Mouse (Mus musculus) embryo, embryonic 11 days (tissue): Measurements from ENCODE around the gene Chpf2.

Source experiments
- DNase-seq: peaks from one replicate; pipeline ENCODE4 v3.0.0-alpha.2; 2015

Gene Chpf2

GRCm38 (mm10) chr5:24605321-24605979 lies 18.9 kb downstream of the Chpf2 start:
- DNase-seq: peak; percentile 71

DNA sequence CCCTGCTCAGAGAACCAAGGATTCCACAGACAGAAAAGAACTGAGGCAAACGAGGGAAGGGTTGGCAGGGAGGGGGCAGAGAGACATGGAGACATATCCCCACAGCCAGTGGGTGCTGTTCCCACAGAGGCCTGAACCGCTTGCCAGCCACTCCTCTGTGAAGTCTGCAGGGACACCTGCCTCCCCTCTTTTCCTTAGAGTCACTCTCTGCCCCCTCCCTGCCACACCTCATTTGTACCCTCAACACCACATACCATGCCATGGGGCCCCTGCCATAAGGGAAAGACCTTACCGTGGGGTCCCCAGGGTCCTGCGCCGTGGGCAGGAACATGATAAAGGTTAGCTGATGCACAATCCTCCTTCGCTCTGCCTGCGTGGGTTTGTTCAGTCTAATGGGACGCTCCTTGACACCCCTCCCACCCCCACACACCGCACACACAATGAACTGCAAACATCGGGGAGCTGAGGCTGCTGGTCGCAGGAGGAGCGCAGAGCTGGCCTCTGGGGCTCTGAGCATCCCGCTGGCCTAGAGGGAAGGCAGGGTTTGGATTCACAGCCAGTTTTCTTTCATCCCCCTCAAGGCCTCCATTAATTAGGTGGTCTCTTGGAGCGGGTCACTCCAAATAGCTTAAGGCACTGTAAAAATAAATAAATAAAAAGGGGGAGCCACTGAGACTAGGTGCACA lies 19.6 kb downstream of the Chpf2 start:
- DNase-seq: no peak

DNA sequence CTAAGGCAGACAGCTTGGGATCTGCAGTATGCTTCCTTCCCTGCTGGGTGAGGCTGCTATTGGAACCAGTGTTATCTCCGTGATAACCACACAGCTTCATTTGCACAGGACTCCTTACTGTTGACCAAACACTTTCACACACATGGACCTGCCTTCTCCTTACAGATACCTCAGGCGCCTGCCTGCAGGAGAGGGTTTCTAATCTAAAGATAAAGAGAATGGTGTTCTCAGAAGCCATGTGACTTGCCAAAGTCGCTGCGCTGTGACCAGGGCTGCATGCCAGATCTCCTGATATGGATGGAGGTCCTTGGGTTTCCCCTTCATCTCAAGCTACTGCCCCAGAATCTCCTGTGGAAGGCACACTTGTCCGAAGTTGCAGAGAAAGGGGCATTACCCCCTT lies 22.8 kb downstream of the Chpf2 start:
- no peak for DNase-seq

DNA sequence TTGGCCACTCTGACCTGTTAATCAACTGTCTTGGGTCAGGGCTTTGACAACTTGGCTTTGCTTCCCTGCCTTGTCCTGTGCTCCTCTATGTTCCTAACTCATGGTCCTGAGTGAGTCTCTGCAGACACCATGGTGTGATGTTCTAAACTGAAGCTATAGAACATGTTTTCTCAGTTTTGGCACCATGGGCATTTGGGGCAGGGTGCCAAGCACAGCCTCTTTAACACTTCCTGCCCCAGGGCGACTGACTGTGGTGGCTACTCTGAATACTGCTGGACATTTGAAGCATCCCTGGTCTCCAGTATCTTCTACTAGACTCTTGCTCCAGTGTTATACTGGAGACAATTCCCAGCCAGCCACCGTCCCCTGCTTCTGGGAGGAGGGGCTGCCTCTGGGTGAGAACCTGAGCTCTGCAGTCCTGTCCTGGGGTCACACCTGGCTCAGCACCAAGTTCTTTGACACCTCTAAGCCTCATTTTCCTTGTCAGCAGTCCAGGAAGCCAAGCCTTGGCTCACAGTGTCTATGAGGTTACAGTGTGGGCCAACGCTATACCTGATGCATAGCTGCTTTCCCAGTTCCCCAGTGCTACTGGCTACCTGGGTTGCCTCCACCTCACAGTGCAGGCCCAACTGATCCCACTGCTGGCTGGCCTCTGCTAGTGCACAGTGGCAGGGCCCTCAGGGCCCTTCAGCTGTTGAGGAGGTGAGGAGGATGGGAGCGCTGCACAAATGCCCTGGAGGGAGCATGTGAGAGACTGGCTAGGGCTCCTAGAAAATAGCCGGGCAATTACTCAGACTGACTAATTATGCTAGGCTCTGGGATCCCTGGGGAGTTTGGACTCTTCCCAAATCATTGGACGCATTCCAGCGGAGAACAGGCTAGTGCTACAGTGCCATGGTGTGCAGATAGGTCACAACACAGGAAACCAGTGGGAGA lies 25.1 kb downstream of the Chpf2 start:
- no peak for DNase-seq

DNA sequence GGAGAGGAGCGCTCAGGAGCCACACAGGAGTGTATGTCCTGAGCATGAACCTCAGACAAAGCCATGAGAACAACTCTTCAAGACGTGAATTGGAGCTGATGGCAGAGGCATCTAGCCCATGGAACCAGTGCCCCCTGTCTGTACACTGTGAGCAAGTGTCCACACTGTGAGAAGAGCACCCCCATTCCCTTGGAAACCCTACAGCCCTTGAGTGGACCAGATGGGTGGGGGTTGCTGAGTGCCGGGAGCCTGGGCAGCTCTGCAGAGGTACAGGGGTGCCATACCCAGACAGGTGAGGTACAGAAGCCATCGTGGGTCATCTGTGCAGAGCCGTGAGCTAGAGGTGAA lies 25.7 kb downstream of the Chpf2 start:
- no peak for DNase-seq

GRCm38 (mm10) chr5:24615097-24615496 lies 28.6 kb downstream of the Chpf2 start:
- DNase-seq: no peak

DNA sequence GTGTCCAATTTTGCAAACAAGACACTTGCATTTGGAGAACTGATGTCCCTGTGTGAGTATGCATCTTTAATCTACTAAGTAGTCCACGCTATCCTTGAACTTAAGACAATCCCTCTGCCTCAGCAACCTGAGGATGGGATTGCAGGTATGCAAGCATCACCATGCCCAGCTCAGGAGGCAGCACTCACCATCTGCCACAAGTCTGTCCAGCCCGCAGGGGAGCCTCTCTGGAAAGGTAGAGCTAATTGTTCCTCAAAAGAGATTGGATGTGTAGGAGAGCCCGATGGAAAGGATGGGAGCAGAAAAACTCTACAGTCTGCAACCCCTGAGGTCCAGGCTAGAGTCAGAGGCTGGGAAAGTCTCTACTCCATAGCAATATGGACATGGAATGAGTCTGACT lies 32.4 kb downstream of the Chpf2 start:
- DNase-seq: no peak

GRCm38 (mm10) chr5:24620116-24620515 lies 33.6 kb downstream of the Chpf2 start:
- DNase-seq: no peak

- DNase-seq: no peak
Observed at GRCm38 (mm10) chr5:24620626-24621025, 34.1 kb downstream of the Chpf2 start.

DNA sequence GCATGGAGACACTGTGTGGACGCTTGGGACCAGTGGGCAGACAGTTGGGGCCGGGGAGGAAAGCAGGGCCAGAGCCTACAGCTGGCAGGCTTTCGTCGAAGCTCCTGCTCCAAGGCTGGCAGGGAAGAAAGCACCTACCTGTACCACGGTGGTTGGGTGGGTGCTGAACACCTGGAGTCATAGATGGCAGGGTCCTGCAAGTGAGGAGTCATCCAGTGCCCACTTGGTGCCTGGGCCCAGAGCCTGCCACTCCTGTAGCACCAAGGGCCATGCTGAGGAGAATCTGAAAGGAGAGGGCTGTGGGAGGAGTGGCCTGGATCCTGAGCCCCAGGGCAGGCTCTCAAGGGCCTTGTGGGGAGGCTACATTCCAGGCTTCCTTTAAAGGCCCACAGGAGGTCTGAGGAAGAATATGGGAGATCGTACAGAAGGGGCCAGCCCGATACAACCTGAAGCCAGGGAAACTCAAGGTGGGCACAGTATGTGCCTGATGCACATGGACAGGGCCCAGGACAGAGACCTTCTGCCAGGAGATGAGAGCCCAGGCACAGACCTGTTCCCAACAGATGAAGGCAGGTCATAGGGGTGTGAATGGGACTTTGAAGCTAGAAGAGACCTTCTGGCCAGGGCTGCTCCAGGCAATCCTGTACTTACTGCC lies 36.0 kb downstream of the Chpf2 start:
- no peak for DNase-seq

DNA sequence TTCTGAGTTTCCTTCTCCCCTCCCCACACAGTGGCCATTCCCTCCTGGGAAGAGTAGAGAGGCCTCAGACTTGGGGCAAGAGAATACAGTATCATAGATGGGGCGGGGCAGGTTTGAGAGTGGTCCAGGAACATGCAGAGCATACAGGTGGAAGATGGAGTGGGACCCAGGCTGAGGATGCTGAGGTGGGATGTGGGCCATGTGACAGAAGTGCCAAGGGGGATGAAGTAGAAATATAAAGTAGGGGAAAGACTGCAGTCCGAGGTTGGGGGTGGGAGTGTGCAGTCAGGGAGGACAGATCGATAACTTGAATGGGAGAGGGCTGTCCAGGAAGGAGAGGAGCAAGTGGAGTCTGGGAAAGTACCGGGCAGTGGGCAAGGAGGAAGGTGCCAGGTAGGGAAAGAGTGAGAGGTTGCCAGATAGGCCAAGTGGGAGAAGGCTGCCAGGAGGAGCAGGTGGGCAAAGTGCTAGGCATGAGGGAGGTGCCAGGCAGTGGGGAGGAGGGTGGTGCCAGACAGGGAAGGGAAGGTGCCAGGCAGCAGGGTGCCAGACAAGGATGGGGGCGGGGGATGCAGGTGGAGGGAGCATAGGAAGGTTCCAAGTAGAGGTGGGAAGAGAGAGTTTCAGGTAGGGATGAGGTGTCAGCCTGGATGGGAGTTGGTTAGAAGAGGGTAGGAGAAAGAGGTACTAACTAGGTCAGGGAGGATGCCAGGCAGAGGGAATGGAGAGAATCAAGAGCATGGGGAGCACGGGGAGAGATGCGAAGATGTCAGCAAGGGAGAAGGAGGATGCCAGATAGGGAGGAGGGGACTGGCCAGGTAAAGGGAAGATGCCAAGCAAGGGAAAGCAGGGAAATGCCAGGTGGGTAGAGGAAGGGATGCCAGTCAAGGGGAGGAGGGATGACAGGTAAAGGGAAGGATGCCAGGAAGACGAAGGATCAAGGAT lies 36.8 kb downstream of the Chpf2 start:
- no peak for DNase-seq

GRCm38 (mm10) chr5:24623986-24624821 lies 37.7 kb downstream of the Chpf2 start, which contains the start of gene Smarcd3:
Smarcd3 (minus strand) TSS chr5:24624411.
- DNase-seq: peak; percentile 87

GRCm38 (mm10) chr5:24624822-24625120 lies 38.2 kb downstream of the Chpf2 start:
- no peak for DNase-seq

DNA sequence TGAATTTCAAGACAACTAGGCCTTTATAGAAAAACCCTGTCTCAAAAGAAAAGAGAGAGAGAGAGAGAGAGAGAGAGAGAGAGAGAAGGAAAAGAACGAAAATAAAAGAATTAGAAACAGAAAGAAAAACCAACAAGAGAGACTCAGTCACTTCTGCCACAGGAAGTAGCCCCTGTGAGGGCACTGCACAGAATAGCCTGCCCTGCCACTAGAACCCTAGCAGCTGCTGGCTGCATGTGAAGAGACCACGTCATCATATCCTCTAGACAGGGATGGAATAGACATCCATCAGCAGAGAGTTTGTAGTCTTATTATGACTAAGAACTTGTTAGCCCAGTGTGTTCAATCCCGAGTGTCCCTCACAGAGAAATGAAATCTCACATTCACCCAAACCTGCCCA lies 43.2 kb downstream of the Chpf2 start:
- DNase-seq: no peak

- no peak for DNase-seq
Observed at GRCm38 (mm10) chr5:24635093-24635492, 48.6 kb downstream of the Chpf2 start.

DNA sequence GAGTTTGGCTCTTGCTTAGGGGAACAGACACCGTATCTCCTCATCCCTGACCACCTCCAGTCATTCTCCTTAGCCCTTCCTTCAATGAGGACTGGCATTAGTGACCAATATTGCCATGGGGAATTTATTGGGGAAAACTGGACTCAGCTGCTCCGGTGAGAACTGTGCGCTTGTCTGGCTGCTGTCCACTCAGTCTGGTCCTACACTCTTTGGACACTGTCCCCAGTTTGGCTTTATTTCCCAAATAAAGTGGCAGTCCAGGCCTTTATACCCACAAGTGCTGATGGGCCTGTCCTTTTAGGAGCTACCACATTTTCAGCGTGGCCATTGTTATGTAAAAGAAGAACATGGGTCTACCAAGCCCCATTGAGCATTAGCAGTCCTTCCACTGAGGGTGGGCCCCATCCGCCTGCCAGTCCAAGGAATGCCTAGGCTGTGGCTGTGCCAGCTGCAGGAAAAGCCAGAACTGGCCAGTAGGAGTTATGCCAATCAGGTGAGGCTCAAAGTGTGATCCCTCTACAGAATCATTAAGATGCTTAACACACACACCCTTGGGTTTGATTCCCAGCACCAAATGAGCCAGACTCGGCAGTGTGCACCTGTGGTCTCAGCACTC lies 49.1 kb downstream of the Chpf2 start:
- DNase-seq: no peak

GRCm38 (mm10) chr5:24636987-24637386 lies 50.4 kb downstream of the Chpf2 start:
- DNase-seq: no peak

DNA sequence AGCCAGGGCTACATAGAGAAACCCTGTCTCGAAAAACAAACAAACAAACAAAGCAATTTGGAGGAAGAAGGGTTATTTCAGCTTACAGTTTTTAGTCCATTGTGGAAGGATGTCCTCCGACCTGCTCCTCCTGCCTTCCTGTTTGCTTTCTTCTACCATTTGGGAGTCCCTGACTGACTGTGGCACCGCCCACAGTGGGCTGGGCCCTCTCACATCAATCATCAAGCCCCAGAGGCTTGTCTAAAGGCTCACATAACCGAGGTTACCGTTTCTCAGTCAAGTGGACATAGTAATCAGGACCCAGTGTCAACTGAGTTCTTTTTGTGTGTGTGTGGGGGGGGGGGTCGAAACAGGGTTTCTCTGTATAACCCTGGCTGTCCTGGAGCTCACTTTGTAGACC lies 51.6 kb downstream of the Chpf2 start:
- no peak for DNase-seq

GRCm38 (mm10) chr5:24639081-24639480 lies 52.5 kb downstream of the Chpf2 start:
- DNase-seq: no peak
